Mouse (Mus musculus) heart, embryonic 12.5 days (tissue): ENCODE results near the gene Hcn2. TPM values are rescaled to one million over a fixed set of nuclear protein-coding genes. Genes with fewer than 3 reads are reported as not detected.

Source experiments
- ATAC-seq: fragments of 200-750 bp; cut with Nextera tagmentation; 2 replicates; pipeline ENCODE4 v1.8.0; 2017; ENCODE audit warnings: moderate TSS enrichment, moderate library complexity; ENCODE audit not compliant: insufficient number of reproducible peaks, low FRiP score
- H3K27ac ChIP-seq: fragments of 300-500 bp; sonication (generic); 2 replicates; pipeline ENCODE4 v1.5.1; 2016; ENCODE audit warnings: mild to moderate bottlenecking, moderate library complexity; ENCODE audit not compliant: poor library complexity, severe bottlenecking
- H3K27me3 ChIP-seq: fragments of 300-500 bp; sonication (generic); replicated peaks from 2 replicates; pipeline ENCODE4 v1.6.1; 2016; ENCODE audit warnings: mild to moderate bottlenecking, moderate library complexity
- H3K36me3 ChIP-seq: fragments of 300-500 bp; sonication (generic); 2 replicates; pipeline ENCODE4 v1.6.1; 2016; ENCODE audit warnings: mild to moderate bottlenecking, moderate library complexity
- H3K4me1 ChIP-seq: fragments of 300-500 bp; sonication (generic); replicated peaks from 2 replicates; pipeline ENCODE4 v1.6.1; 2016; ENCODE audit warnings: mild to moderate bottlenecking
- H3K4me2 ChIP-seq: fragments of 300-500 bp; sonication (generic); 2 replicates; pipeline ENCODE4 v1.6.1; 2016; ENCODE audit warnings: mild to moderate bottlenecking, moderate library complexity
- H3K4me3 ChIP-seq: fragments of 300-500 bp; sonication (generic); 2 replicates; pipeline ENCODE4 v1.5.1; 2016; ENCODE audit warnings: mild to moderate bottlenecking
- H3K9ac ChIP-seq: fragments of 300-500 bp; sonication (generic); 2 replicates; pipeline ENCODE4 v1.6.1; 2016; ENCODE audit warnings: mild to moderate bottlenecking, moderate library complexity
- H3K9me3 ChIP-seq: fragments of 300-500 bp; sonication (generic); replicated peaks from 2 replicates; pipeline ENCODE4 v1.6.1; 2016; ENCODE audit warnings: mild to moderate bottlenecking, moderate library complexity
- WGBS: fragments of 180-500 bp; shearing (Covaris S2); methylation state at CpG from one replicate; pipeline ENCODE4 v1.1.7; 2016; 5-methylcytosine and 5-hydroxymethylcytosine counted together
- polyA plus RNA-seq: library from polyadenylated mRNA; unstranded; fragments of >200 nt; fragmentation: Nextera tagmentation; extraction: Ambion mirVana; gene quantifications from 2 replicates; pipeline ENCODE4 v1.2.1, GENCODE M21; 2016

Hcn2 gene
- polyA plus RNA-seq, 1 experiment from 2014 or later, result not detected

GRCm38 (mm10) chr10:79709307-79709706, 7.1 kb upstream of the Hcn2 start:
- H3K4me3 ChIP-seq, result peak overlapping the region; percentile 7; the same call in 1 of the 2 replicates
- H3K27ac ChIP-seq, result peak overlapping the region; percentile 73
- peaks cover 53% of the 10 kb centered on the region for H3K36me3 ChIP-seq
- 0 out of 2 replicates have a peak overlapping the region, but pooled peaks have one; percentile 2 for H3K9ac ChIP-seq
- H3K27me3 ChIP-seq, result peaks cover 5% of the 10 kb centered on the region; the same call in 1 of the 2 replicates
- H3K9me3 ChIP-seq, result no peaks in the 10 kb centered on the region
- H3K4me1 ChIP-seq, result peaks cover 69% of the 10 kb centered on the region
- 16% methylated on average over 7 of the region's 7 CpGs for WGBS
- peak overlapping the region; percentile 45 for H3K4me2 ChIP-seq
- ATAC-seq, result peak; percentile 22; the same call in 1 of the 2 replicates

- Histone ChIP-seq H3K4me3 (no peak overlapping the region), H3K9ac (no peak overlapping the region), H3K27me3 (peaks cover 31% of the 10 kb centered on the region), H3K9me3 (no peaks in the 10 kb centered on the region), H3K4me2 (no peak overlapping the region), H3K36me3 (peaks cover 45% of the 10 kb centered on the region), H3K27ac (no peak overlapping the region), H3K4me1 (peaks cover 57% of the 10 kb centered on the region)
- 82% methylated on average over 1 of the region's 1 CpGs for WGBS
- ATAC-seq, result no peak
Observed at GRCm38 (mm10) chr10:79712029-79712428, 4.4 kb upstream of the Hcn2 start.

- no peak overlapping the region for H3K4me3 ChIP-seq
- no peak overlapping the region for H3K9ac ChIP-seq
- H3K27me3 ChIP-seq, result peaks cover 37% of the 10 kb centered on the region
- ATAC-seq, result peak; percentile 76
- peaks cover 57% of the 10 kb centered on the region for H3K4me1 ChIP-seq
- WGBS, result 14% methylated on average over 4 of the region's 6 CpGs
- no peaks in the 10 kb centered on the region for H3K9me3 ChIP-seq
- H3K27ac ChIP-seq, result no peak overlapping the region
- H3K36me3 ChIP-seq, result peaks cover 40% of the 10 kb centered on the region
- H3K4me2 ChIP-seq, result no peak overlapping the region
Observed at GRCm38 (mm10) chr10:79712499-79713126, 3.8 kb upstream of the Hcn2 start.

GRCm38 (mm10) chr10:79713163-79713562, 3.3 kb upstream of the Hcn2 start:
- 37% methylated on average over 1 of the region's 1 CpGs for WGBS
- Histone ChIP-seq H3K4me1 (peaks cover 54% of the 10 kb centered on the region), H3K4me2 (no peak overlapping the region), H3K9ac (no peak overlapping the region), H3K4me3 (no peak overlapping the region), H3K9me3 (no peaks in the 10 kb centered on the region), H3K36me3 (peaks cover 39% of the 10 kb centered on the region), H3K27me3 (peaks cover 43% of the 10 kb centered on the region), H3K27ac (no peak overlapping the region)
- ATAC-seq, result no peak

GRCm38 (mm10) chr10:79714996-79715395, 1.4 kb upstream of the Hcn2 start:
- peaks cover 61% of the 10 kb centered on the region for H3K27me3 ChIP-seq
- no peak for ATAC-seq
- WGBS, result 69% methylated on average over 4 of the region's 4 CpGs

GRCm38 (mm10) chr10:79716988-79717355, 538 bp downstream of the Hcn2 start:
- ATAC-seq, result no peak
- no peaks in the 10 kb centered on the region for H3K9me3 ChIP-seq
- peak overlapping the region; percentile 58 for H3K4me3 ChIP-seq
- H3K4me2 ChIP-seq, result peak overlapping the region; percentile 98
- H3K4me1 ChIP-seq, result peaks cover 27% of the 10 kb centered on the region
- H3K36me3 ChIP-seq, result peaks cover 2% of the 10 kb centered on the region
- no peak overlapping the region for H3K27ac ChIP-seq
- WGBS, result 0% methylated on average over 44 of the region's 44 CpGs
- H3K27me3 ChIP-seq, result peaks cover 79% of the 10 kb centered on the region
- H3K9ac ChIP-seq, result peak overlapping the region; percentile 63

More at GRCm38 (mm10) chr10:79714996-79715395, 1.4 kb upstream of the Hcn2 start:
- H3K36me3 ChIP-seq, result peaks cover 22% of the 10 kb centered on the region
- no peak overlapping the region for H3K27ac ChIP-seq
- peaks cover 35% of the 10 kb centered on the region for H3K4me1 ChIP-seq
- H3K4me2 ChIP-seq, result no peak overlapping the region
- H3K4me3 ChIP-seq, result no peak overlapping the region
- H3K9ac ChIP-seq, result no peak overlapping the region
- H3K9me3 ChIP-seq, result no peaks in the 10 kb centered on the region

GRCm38 (mm10) chr10:79717640-79718357, 1.4 kb downstream of the Hcn2 start:
- Histone ChIP-seq H3K4me1 (peaks cover 19% of the 10 kb centered on the region), H3K4me2 (peak overlapping the region; percentile 98), H3K27me3 (peaks cover 80% of the 10 kb centered on the region), H3K9me3 (no peaks in the 10 kb centered on the region), H3K9ac (no peak overlapping the region), H3K36me3 (no peaks in the 10 kb centered on the region), H3K27ac (no peak overlapping the region), H3K4me3 (peak overlapping the region; percentile 58)
- WGBS, result 6% methylated on average over 42 of the region's 43 CpGs
- no peak for ATAC-seq

- Histone ChIP-seq H3K4me1 (peaks cover 21% of the 10 kb centered on the region), H3K9ac (no peak overlapping the region), H3K4me3 (no peak overlapping the region), H3K4me2 (no peak overlapping the region), H3K27me3 (peaks cover 67% of the 10 kb centered on the region), H3K27ac (no peak overlapping the region), H3K36me3 (no peaks in the 10 kb centered on the region), H3K9me3 (no peaks in the 10 kb centered on the region)
- no peak for ATAC-seq
- WGBS, result 52% methylated on average over 5 of the region's 5 CpGs
Observed at GRCm38 (mm10) chr10:79721089-79721488, 4.7 kb downstream of the Hcn2 start.

- WGBS, result 72% methylated on average over 6 of the region's 6 CpGs
- H3K9ac ChIP-seq, result no peak overlapping the region
- H3K9me3 ChIP-seq, result no peaks in the 10 kb centered on the region
- H3K4me1 ChIP-seq, result peaks cover 5% of the 10 kb centered on the region; the same call in 1 of the 2 replicates
- H3K36me3 ChIP-seq, result no peaks in the 10 kb centered on the region
- no peak overlapping the region for H3K4me3 ChIP-seq
- no peak overlapping the region for H3K27ac ChIP-seq
- H3K4me2 ChIP-seq, result no peak overlapping the region
- peaks cover 49% of the 10 kb centered on the region for H3K27me3 ChIP-seq
- no peak for ATAC-seq
Observed at GRCm38 (mm10) chr10:79723047-79723446, 6.6 kb downstream of the Hcn2 start.

- no peak overlapping the region for H3K4me2 ChIP-seq
- H3K9me3 ChIP-seq, result no peaks in the 10 kb centered on the region
- H3K4me3 ChIP-seq, result no peak overlapping the region
- H3K27ac ChIP-seq, result no peak overlapping the region
- no peak for ATAC-seq
- H3K9ac ChIP-seq, result no peak overlapping the region
- H3K27me3 ChIP-seq, result peaks cover 46% of the 10 kb centered on the region
- no peaks in the 10 kb centered on the region for H3K36me3 ChIP-seq
- 64% methylated on average over 7 of the region's 7 CpGs for WGBS
- H3K4me1 ChIP-seq, result peaks cover 5% of the 10 kb centered on the region; the same call in 1 of the 2 replicates
Observed at GRCm38 (mm10) chr10:79723692-79724091, 7.3 kb downstream of the Hcn2 start.

GRCm38 (mm10) chr10:79726090-79726489, 9.7 kb downstream of the Hcn2 start:
- Histone ChIP-seq H3K4me3 (no peak overlapping the region), H3K36me3 (no peaks in the 10 kb centered on the region), H3K27me3 (peaks cover 31% of the 10 kb centered on the region), H3K9ac (no peak overlapping the region), H3K4me1 (peaks cover 9% of the 10 kb centered on the region; the same call in 1 of the 2 replicates), H3K9me3 (no peaks in the 10 kb centered on the region), H3K27ac (no peak overlapping the region), H3K4me2 (no peak overlapping the region)
- 41% methylated on average over 11 of the region's 11 CpGs for WGBS
- ATAC-seq, result no peak
